Mouse (Mus musculus) MN1 (cell line): Measurements from ENCODE around the gene Cnih4.

Experiments
- DNase-seq: peaks from one replicate; pipeline ENCODE4 v3.0.0-alpha.2; 2016; ENCODE audit warnings: low spot score

The Cnih4 gene

DNA sequence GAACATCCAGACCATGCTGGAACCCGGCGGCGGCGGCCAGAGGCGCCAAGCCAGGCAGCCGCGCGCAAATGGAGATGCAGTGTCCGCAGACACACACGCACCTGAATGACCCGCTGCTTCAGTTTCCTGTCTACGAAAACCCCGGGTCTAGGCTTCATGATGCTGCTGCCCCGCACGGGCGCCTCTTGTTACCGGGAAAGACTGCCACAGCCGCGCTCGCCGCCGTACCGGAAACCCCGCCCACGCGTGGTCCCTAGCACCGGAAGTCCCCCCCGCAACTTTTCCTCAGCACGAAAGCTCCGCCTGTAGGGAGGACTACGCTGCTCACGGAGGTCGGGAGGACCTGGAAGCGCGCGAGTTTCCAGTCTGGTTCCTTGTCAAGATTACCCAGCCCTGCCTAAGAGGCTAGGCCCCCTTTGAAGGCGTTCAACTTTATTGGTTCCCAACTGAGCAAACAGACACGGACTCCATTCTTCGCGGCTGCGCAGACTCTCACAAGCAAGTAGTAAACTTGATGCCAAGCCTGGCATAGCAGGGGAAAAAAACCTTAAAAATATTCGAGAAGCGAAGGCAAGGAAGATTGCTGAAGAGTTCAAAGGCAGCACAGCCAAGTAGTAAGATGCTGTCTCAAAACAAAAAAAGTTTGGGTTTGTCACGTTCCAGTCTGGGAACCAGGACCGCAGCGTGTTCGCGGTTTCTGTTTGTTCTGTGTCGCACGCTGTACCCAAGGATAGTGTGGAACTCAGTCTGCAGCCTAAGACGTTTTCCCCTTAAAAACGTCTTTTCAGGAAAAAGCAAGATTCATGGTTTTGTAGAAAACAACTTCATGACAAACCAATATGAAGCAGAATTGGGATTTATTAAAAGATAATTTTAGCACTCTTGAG is at the start of gene Cnih4, which contains the start of gene Nvl:
TSS of gene Cnih4 (plus strand) at position 744 of the 887 bp plus-strand sequence.
TSS of gene Nvl (minus strand) at position 255 of the 887 bp plus-strand sequence.
- peak; percentile 98 for DNase-seq

DNA sequence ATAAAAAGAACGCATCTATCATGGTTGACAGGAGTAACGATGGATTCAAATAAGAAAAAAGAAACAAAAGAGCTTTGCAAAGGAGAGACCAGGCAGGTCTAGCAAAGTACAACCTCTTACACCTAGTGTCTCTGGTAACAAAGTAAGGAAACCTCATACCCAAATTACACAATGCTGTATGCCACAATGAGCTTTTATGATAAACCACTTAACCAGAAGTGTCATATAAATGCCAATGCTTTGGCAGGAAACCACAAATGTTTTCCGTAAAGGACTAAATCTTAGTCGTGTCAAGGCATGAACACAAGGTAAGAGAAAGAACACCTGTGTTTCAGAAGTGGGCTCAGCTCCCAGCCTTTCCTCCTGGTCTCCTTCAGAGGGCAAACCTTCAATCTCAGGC is 27.4 kb upstream of the Cnih4 start:
- no peak for DNase-seq

DNA sequence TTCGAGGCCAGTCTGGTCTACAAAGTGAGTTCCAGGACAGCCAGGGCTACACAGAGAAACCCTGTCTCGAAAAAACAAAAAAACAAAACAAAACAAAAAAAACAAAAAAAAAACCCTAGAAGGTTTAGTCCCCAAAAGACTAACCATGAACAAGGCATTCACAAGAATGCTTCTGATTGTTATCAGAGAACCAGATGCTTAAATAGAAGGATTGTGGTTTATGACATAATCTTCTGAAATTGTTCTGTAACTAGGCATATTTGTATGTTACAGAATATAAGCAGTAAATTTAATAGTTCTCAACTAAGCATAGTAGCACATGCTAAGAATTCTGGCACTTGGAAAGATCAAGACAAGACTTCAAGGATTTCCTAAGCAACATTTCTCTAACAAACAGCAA is 20.3 kb upstream of the Cnih4 start:
- no peak for DNase-seq

DNA sequence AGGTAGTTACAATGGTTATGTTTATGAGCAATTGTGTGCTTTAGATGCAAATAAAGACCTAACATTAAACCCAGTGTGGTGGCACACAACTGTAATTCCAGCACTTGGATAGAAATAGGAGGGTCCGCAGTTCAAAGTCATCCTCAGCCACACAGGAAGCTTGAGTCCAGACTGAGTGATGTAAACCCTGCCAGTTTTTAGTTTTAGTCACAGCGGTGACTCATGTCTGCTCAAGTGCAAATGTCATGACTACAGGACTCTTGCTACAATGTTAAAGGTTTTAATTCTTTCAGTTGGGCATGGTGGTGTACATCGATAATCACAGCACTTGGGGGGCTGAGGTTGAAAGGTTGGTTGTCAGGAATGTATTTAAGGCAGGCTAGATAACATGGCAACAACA is 18.6 kb upstream of the Cnih4 start:
- no peak for DNase-seq

DNA sequence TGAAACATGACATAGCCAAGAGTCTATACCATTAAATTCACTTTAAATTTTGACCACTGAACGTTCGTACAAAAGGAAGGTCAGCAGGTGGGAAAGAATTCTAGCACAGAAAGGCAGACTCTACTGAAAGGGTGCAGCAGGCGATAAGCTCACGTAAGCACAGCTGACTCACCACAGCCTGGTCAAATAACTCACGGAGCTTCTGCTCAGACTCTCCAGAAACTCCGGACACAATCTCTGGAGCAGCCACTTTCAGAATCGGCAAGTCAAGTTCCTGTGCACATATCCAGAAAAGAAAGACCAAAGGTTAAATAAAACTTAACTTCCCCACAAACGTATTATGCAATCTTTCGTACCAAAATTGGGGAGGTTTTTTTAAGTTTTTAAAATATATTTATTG is 17.7 kb upstream of the Cnih4 start:
- DNase-seq: no peak

DNA sequence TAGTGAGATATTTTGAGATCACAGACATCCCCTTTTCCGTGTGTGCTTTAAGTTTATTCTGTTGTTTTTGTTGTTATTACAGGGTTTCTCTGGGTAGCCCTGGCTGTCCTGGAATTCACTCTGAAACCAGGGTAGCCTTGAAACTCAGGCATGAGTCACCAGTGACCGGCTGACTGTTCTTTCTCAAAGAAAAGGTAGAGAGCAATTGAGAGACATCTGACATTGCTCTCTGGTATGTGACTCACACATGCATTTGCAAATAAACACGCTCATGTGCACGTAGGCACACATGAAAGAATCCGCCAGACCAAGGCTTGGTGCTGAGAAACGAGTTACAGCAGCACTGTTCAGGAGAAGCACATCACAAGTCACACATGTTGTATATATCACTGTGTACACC is 12.6 kb upstream of the Cnih4 start:
- DNase-seq: peak; percentile 49

DNA sequence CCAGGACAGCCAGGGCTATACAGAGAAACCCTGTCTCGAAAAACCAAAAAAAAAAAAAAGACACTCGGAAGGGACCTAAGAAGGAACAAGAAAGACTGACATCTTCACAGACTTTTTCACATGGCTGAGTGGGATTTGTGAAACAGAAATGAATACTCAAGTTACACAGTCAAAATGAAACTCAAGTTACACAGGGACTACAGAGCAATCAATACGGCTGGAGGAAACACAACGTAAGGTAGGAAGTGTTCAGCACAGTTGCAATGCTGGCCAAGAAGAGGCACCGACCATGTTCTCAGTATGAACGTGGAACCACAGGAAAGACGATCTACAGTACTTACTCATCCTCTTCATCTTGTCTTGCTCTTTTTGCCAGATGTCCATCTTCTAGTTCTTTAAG is 5.8 kb upstream of the Cnih4 start:
- DNase-seq: no peak

DNA sequence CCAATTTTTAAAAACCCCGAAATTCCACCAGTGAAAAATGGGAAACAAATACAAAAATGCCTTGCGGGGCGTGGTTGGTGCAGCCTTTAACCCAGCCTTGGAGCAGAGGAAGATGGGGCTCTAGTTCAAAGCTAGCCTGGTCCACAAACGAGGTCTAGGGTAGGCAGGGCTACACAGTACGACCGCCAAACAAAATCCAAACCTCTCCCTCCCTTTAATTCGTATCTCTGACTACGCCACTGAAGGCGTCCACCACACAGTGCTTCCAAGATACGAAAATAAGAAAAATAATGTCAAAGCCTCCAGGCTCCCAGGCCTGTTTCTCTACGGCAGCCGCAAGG is 914 bp upstream of the Cnih4 start:
- DNase-seq: no peak

DNA sequence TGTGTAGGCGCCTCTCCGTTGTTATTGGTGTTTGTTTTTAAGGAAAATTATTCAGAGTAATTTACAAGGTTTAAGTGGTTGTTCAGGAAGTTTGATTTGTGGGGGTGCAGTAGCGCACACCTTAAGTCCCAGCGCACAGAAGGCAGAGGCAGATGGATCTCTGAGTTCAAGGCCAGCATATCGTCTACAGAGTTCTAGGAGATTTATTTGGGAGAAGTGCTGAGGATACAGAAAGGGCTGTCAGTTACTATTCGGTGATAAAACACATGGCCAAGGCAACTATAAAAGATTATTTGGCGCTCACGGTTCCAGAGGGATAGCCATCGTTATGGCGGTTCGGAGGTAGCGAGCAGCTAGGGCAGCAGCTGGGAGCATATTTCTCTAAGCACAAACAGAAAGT is 473 bp downstream of the Cnih4 start:
- peak; percentile 21 for DNase-seq

DNA sequence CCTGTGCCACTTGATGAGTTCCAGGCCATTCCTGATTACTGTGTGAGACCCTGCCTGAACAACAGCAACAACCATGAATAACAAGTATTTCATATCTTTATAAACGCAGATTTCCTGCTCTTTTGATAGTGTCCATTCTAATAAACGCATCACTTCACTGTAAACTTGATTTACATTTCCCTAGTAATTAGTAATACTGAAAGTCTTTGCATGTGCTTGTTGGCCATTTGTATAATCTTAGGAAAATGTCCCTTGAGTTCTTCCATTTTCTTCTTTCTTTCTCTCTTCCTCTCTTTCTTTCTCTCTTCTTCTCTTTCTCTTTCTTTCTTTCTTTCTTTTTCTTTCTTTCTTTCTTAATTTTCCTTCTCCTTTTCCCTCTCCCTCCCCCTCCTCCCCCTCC is 1.7 kb downstream of the Cnih4 start:
- DNase-seq: no peak

DNA sequence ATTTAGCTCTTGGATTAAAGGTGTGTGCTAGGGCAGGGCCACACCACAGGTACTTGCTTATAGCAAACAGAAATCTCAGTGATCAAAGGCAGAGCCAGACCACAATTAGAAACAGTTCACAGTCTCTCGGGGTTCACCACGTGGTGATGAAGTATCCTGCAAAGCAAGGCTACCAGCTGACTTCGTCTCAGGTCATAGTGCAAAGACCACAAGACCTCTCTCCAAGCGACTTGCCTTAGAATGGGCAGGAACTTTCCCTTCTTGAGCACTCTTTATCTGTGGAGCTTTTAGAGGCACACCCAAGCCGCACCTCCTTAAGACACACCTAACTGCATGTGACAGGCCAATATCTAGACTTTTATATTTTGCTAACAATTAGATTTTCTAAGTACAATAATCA is 4.0 kb downstream of the Cnih4 start:
- no peak for DNase-seq

DNA sequence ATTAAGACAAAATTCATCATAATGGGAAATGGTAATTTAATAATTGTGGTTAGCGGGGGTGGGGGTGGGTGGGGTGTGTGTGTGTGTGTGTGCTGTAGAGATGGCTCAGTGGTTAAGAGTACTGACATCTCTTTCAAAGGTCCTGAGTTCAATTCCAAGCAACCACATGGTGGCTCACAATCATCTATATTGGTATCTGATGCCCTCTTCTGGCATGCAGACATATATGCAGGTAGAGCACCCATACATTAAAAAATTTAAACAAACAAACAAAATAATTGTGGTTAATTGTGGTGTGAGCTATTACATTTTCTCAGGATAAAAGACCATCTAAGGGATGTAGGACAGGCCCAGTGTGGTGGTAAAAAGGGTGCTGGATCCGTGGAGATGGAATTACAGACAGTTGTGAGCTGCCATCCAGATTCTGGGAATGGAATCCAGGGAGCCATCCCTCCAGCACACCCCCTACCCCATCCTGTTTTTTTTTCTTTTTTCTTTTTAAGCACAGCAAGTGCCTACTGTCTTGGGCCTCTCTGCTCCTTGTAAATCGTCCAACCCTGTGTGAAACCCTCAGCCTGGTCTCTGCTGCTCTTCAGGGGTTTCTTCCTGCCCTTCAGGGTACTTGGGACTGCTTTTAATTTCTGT is 5.0 kb downstream of the Cnih4 start:
- DNase-seq: no peak

DNA sequence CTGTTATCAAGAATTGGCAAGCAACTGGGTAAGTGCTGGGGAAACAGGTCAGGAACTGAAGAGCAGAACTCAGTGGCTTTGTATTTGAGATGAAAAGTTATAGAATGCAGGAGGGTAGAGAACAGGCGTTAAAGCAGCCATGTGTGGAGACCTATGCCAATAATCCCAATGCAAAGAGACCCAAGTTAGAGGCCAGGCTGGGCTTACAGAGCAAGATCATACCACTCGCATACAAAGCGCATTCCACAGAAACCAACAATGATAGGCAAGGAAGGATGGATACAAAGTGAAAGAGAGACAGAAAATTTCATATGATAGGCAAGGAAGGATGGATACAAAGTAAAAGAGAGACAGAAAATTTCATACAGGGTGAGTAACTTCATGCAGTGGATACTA is 5.9 kb downstream of the Cnih4 start:
- DNase-seq: no peak

DNA sequence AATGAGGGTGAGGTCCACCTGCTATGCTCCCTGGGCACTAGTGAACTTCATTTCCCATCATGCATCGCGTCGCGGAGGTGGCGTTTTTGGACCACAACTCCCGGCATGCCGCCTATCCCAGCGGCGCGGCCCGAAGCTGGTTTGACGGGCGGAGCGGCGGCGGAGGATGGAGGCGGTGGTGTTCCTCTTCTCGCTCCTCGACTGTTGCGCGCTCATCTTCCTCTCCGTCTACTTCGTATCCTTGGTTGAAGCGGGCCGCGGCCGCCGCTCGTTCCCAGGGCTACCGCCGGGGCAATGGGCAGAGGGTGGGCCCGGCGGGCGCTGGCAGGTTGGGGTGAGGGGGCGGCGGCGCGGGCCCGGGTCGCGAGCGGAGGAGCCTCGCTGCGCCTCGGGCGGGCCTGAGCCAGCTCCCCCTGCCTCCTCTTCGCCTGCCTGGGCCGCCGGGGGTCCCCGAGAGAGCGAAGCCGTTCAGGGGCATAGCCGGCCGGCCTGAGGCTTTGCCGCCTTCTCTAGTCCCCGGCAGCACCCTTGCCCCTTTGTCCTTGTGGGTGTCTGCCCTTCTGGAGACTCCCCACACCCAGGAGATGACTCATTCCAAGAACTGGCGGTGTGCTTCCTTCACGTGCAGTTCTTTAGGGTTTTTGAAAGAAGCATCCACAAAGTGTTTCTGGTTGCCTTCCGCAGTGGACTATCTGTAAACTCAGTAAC is 6.5 kb downstream of the Cnih4 start:
- DNase-seq: peak; percentile 96

DNA sequence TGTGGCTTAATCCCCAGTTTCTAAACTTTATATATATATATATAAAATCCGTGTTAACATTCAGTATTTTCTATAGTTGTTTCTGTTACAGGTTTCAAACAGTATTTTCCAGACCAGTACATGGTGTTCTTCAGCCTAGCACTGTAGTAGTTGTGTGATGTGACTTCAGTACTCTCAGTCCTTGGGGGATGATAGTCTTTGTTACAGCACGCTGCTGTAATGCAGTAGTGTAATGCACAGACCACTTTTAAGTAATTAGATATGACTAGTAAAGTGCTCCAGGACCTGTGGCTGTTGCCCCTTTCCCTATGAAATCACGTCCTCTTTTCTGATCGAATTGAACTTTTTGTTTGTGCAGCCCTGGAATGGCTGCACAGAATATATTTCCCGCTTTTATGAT is 7.0 kb downstream of the Cnih4 start:
- peak; percentile 52 for DNase-seq

DNA sequence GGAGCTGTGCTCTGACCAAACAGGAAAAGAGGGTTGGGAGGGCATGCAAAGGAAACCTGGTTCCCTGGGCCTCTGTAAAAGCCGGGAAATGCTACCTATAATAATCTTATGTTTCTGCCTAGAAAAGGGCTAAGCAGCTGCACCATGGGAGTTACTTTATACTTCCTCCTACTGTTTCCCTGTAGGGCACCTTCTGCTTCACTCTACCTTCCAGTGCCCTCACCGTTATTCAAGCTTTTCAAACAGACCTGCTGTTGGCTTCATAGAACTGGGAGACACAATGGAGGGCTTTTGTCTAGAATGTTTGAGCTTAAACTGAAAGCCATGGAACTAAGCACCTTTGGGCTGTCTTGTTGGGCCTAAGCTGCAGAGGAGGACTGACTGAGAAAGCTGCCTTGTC is 23.3 kb downstream of the Cnih4 start:
- DNase-seq: no peak

DNA sequence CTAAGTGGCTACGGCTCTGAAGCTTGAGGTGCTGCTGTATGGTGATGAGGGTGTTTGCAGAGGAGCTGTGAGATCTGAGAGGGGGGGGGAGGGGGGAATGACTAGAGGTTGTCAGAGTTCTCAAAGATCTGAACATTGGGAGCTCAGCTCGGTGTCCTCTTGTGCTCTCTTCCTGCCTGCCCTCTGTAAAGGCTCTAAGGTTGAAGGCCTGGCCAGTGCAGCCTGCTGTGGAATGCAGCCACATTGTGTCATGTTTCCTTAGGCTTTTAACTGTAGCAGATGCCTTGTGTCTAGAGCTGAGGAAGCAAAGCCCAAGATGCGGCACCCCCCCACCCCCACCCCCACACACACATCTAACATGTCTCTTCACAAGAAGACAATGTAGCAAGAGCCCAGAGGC is 23.9 kb downstream of the Cnih4 start:
- DNase-seq: no peak

DNA sequence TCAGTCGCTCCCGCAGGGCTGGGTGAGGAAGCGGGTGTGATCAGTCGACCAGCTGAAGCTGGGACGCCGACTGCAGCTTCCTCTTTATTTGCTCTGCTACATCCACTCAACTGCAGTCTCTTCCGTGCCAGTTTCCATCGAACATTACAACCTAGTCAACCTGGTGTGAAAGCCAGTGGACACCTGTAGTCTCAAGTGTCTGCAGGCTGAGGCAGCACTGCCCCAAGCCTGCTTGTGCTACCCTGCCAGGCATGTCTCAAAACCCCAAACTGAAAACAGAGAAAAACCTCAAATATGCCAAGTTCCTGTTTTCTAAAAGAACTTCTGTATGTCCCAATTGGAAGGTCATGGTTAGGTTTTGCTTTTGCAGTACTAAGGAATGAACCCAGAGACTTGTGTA is 25.7 kb downstream of the Cnih4 start:
- DNase-seq: no peak

DNA sequence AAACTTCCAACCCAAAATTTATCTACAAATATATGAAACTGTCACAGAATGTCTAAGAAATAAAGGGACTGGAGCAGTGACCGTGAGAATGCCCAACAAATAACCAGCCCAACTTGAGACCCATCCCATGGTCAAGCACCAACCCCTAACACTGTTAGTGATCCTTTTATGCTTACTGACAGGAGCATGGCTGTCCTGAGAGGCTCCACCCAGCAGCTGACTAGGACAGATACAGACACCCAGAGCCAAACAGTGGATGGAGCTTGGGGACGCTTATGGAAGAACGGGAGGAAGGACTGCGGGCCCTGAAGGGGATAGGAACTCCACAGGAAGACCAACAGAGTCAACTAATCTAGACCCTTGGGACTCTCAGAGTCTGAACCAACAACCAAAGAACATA is 44.4 kb downstream of the Cnih4 start:
- DNase-seq: no peak

DNA sequence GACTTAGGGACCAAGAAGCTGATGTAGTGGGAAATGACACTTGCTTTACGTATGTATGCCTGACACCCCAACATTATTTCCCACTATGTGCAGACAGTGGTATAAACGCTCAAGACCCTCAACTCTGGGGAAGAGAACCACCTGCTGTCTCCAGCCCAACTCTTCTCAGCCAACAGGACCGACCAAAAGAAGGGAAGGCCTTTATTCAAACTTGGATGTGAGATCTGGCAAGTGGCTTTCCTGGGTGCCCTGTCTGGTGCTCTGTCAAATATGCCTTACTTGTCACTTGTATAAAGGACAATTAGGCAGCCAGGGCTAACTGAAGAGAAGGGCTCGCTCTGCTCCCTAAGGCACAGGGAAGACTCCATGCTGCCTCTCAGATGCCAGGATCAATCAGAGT is 55.0 kb downstream of the Cnih4 start:
- DNase-seq: no peak

DNA sequence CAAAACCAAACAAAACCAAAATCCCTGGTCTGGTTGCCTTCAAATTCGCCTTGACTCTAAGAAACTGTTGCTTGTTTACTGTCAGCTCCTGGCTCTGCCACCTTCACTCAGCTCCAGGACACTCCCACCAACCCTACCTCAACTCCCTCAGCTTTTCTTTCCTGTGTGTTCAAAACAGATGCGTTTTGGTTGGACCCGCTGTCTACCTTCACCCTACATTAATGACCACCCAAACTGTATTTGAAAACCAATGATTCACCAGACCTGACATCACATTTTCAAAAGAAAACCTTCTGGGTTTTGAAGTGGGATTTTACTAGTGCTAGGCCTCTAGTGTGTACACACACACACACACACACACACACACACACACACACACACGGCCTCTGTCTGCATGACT is 65.7 kb downstream of the Cnih4 start:
- DNase-seq: peak; percentile 58

DNA sequence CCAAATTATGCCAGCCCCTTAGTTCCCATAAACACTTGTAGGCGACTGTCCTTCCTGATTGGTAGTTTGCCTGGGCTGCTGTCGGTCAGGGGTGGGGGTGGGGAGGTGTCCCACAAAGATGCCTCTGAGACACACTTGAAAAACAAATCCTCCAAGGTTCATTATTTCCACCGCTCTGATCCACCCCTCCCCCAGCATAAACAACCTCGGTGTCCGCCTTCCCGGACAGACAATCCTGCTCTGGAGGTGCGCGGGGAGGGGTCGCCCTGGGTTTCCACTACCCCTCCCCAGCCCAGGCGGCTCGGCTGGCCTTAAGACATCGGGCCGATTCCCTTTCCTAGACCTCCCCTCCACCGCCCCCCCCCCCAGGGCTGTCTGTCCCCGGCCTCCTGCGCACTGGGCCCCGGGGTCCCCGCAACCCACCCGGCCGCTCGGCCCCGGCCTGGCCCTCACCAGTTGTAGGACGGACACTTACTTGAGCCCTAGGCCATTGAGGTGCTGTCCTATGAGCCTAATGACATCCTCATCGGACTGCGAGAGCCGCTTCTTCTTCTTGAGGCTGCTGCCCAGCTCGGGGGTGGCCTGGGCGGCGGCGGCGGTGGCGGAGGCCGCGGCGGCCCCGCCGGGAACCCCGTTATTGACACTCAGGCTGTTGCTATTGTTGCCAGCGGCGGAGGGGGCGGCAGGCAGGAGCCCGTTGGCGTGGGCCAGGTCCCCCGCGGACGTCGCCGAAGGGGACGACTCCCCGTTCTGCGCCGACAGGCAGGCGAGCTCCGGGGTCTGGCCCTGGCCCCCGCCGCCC is 66.3 kb downstream of the Cnih4 start:
- DNase-seq: peak; percentile 63
